Mouse (Mus musculus) activated CD4-positive, CD25-positive, alpha-beta regulatory T cell, adult 9 weeks (primary cell): ENCODE measurements around the gene Yaf2. TPM values are rescaled to one million over a fixed set of nuclear protein-coding genes. Genes with fewer than 3 reads are reported as not detected.

Experiments used
- polyA plus RNA-seq: library from polyadenylated mRNA; unstranded; fragments of 100-300 nt; shearing (Covaris generic); gene quantifications from one replicate; pipeline ENCODE4 v1.2.1, GENCODE M21; 2017

Gene Yaf2
- polyA plus RNA-seq: 24.3 TPM

GRCm38 (mm10) chr15:93336925-93337761 lies at the start of gene Yaf2:
TSS of gene Yaf2 (minus strand) at chr15:93336935.

GRCm38 (mm10) chr15:93274679-93275583 lies 61.8 kb downstream of the Yaf2 start, which contains the start of gene Gxylt1:
TSS of gene Gxylt1 (minus strand) at chr15:93275179.

Other genes with a start within 250 kb of the Yaf2 start
- gene Gxylt1, start 61.8 kb downstream of the Yaf2 start, polyA plus RNA-seq: 3.6 TPM
- 46.6 TPM for gene Zcrb1, start 61.4 kb upstream of the Yaf2 start, polyA plus RNA-seq
- 55.8 TPM for gene Pphln1, start 61.4 kb upstream of the Yaf2 start, polyA plus RNA-seq